Mouse (Mus musculus) right cerebral cortex, postnatal 25 days (tissue): ENCODE results near the gene Mrpl20.

Source experiments
- DNase-seq: peaks from one replicate; pipeline ENCODE4 v3.0.0; 2022

Gene Mrpl20

DNA sequence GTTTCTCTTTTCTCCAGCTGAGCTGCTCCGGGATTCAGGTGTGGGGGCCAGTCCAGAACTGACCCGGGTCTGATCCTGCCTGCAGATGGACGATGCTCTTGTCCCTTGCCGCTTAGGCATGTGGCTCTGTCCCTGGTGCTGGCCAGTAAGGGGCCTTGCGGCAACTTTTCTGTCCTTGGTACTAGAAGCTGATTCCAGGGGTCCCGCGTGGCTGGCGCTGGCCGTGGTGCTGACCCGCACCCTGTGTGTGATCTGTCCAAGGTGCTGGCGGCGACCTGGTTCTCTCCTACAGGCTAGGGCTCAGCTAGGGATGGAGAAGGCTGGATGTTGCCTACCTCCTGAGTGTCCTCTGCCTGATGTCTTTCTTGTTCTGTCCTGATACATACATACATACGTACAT, 56.6 kb downstream of the Mrpl20 start:
- no peak for DNase-seq
